Mouse (Mus musculus) liver, adult 2 months (tissue): ENCODE results near the gene Mbnl1. TPM values are rescaled to one million over a fixed set of nuclear protein-coding genes. Genes with fewer than 3 reads are reported as not detected.

Experiments used
- DNase-seq: peaks from one replicate; pipeline ENCODE4 v3.0.0-alpha.2; 2011; ENCODE audit warnings: low read depth, low spot score; ENCODE audit errors: extremely low read depth
- H3K27ac ChIP-seq: fragments of 200-500 bp; replicated peaks from 2 replicates; pipeline ENCODE4 v1.5.1; 2012; ENCODE audit warnings: low read depth, mild to moderate bottlenecking, control low read depth, inconsistent platforms, low read length; ENCODE audit not compliant: insufficient read depth
- H3K27me3 ChIP-seq: fragments of 200-500 bp; 2 replicates; pipeline ENCODE4 v1.6.1; 2012; ENCODE audit warnings: mild to moderate bottlenecking, moderate library complexity, low read length, inconsistent platforms; ENCODE audit not compliant: control insufficient read depth, insufficient read depth
- H3K36me3 ChIP-seq: fragments of 200-500 bp; 2 replicates; pipeline ENCODE4 v1.6.1; 2012; ENCODE audit warnings: low read length, inconsistent platforms; ENCODE audit not compliant: control insufficient read depth, insufficient read depth
- H3K4me1 ChIP-seq: fragments of 200-500 bp; 2 replicates; pipeline ENCODE4 v1.6.1; 2011; ENCODE audit warnings: low read length; ENCODE audit not compliant: control insufficient read depth, insufficient read depth
- H3K4me3 ChIP-seq: fragments of 200-500 bp; 2 replicates; pipeline ENCODE4 v1.5.1; 2011; ENCODE audit warnings: low read depth, mild to moderate bottlenecking, control low read depth, low read length, moderate library complexity; ENCODE audit not compliant: insufficient read depth
- H3K79me2 ChIP-seq: fragments of 200-500 bp; 2 replicates; pipeline ENCODE4 v1.6.1; 2012; ENCODE audit warnings: inconsistent platforms, mild to moderate bottlenecking, low read length, moderate library complexity; ENCODE audit not compliant: control insufficient read depth, insufficient read depth
- H3K9ac ChIP-seq: fragments of 200-500 bp; 2 replicates; pipeline ENCODE4 v1.6.1; 2012; ENCODE audit warnings: low read depth, mild to moderate bottlenecking, control low read depth, inconsistent platforms, low read length
- CTCF ChIP-seq: fragments of 200-500 bp; IDR thresholded peaks from 2 replicates; pipeline ENCODE4 v1.5.1; 2011; ENCODE audit warnings: low read depth, low read length, control low read depth
- POLR2A ChIP-seq: fragments of 200-500 bp; IDR thresholded peaks from 2 replicates; pipeline ENCODE4 v1.6.1; 2011; ENCODE audit warnings: low read length, control low read depth; ENCODE audit not compliant: insufficient read depth; ENCODE audit errors: extremely low read depth
- WGBS: fragments of 180-500 bp; shearing (Covaris S2); methylation state at CpG from one replicate; pipeline ENCODE4 v1.1.7; 2018; 5-methylcytosine and 5-hydroxymethylcytosine counted together
- polyA plus RNA-seq: library from polyadenylated mRNA; depleted of rRNA; stranded (reverse); fragments of >200 nt; gene quantifications from 2 replicates; pipeline ENCODE4 v1.2.3, GENCODE M21; 2012
- total RNA-seq: library from RNA; depleted of rRNA; stranded (reverse); fragments of >200 nt; gene quantifications from 2 replicates; pipeline ENCODE4 v1.2.3, GENCODE M21; 2014

The Mbnl1 gene
- total and polyA plus RNA-seq, 2 experiments, result 27.3 to 111 TPM

DNA sequence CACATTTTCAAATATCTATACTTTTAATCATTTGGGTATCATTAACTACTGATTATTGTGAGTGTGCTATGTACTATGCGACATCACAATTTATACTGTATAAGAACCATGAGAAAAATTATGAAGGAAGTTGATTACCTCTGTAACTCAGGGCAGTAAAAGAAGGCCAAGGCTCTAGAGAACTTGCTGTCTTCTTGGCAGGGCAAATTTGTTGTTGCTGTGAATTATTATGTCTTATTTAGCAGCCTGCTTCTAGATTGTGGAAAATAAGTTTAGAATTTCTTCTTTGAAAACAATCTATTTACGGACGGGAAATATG is 2.0 kb downstream of the Mbnl1 start:
- DNase-seq, result no peak
- no peak overlapping the region for H3K27ac ChIP-seq
- no peak overlapping the region; the same call in 1 of the 2 replicates for H3K4me3 ChIP-seq
- no peaks in the 10 kb centered on the region for H3K4me1 ChIP-seq
- no peak overlapping the region for H3K9ac ChIP-seq
- no peak for TF ChIP-seq CTCF
- TF ChIP-seq POLR2A, result no peak
- H3K27me3 ChIP-seq, result no peaks in the 10 kb centered on the region
- no peaks in the 10 kb centered on the region for H3K79me2 ChIP-seq
- H3K36me3 ChIP-seq, result no peaks in the 10 kb centered on the region
- 87% methylated on average over 3 of the region's 3 CpGs for WGBS

GRCm38 (mm10) chr3:60475055-60475454 is 2.4 kb downstream of the Mbnl1 start:
- no peaks in the 10 kb centered on the region for H3K4me1 ChIP-seq
- no peak overlapping the region for H3K27ac ChIP-seq
- WGBS, result 90% methylated on average over 2 of the region's 2 CpGs
- no peak for TF ChIP-seq CTCF
- no peak for TF ChIP-seq POLR2A
- no peaks in the 10 kb centered on the region for H3K27me3 ChIP-seq
- H3K36me3 ChIP-seq, result no peaks in the 10 kb centered on the region
- DNase-seq, result no peak
- no peaks in the 10 kb centered on the region for H3K79me2 ChIP-seq
- peak overlapping the region; percentile 40; the same call in 1 of the 2 replicates for H3K4me3 ChIP-seq
- H3K9ac ChIP-seq, result no peak overlapping the region

DNA sequence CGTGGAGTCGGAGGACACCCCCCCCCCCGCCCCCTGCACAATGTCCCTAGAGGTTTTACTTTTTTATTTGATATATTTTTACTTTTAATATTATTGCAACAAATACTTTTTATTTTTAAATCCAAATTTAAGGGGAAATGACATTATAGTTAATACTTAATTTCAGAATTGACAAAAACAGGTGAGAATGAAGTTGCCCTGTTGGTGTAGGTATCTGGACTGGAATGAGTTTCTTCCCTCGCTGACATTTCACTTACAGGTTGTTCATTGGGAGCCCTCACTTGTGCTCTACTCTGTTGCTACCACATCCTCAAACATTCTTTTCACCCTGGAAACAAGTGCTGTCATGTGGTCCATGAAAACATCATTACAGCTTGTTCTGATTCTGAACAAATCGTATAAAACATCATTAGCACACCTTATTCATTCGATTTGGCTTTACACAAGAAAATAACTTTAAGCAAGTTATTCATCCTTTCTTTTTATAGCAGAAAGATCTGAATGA is 4.2 kb downstream of the Mbnl1 start:
- no peak for TF ChIP-seq POLR2A
- TF ChIP-seq CTCF, result no peak
- no peaks in the 10 kb centered on the region for H3K4me1 ChIP-seq
- 90% methylated on average over 6 of the region's 6 CpGs for WGBS

GRCm38 (mm10) chr3:60478433-60478832 is 5.8 kb downstream of the Mbnl1 start:
- Histone ChIP-seq H3K27me3 (no peaks in the 10 kb centered on the region), H3K4me1 (no peaks in the 10 kb centered on the region), H3K27ac (no peak overlapping the region), H3K36me3 (no peaks in the 10 kb centered on the region), H3K4me3 (no peak overlapping the region), H3K9ac (no peak overlapping the region), H3K79me2 (no peaks in the 10 kb centered on the region)
- no peak for DNase-seq
- TF ChIP-seq CTCF (no peak), POLR2A (no peak)
- 66% methylated on average over 2 of the region's 2 CpGs for WGBS

More for the DNA sequence above, 4.2 kb downstream of the Mbnl1 start:
- Histone ChIP-seq H3K27me3 (no peaks in the 10 kb centered on the region), H3K27ac (no peak overlapping the region), H3K9ac (no peak overlapping the region), H3K79me2 (no peaks in the 10 kb centered on the region), H3K4me3 (no peak overlapping the region), H3K36me3 (no peaks in the 10 kb centered on the region)
- no peak for DNase-seq

DNA sequence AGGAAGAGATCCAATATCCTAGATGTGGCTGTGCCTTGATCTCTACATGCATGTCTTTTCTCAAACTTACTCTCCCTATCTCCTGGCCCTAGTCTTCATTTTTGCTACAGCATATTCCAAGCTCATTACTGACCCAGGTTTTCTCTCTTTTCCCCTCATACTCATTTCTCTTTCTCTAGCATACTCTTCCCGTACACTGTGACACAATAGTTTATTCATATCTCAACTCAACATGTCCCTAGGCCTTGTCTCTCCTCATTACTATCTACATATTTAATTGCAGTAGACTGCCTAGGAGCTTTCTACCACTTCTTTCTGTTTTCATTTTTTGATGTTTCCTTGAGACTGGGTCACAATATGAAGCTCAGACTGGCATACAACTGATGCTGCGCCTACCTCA is 8.1 kb downstream of the Mbnl1 start:
- no peak for TF ChIP-seq POLR2A
- no peak for TF ChIP-seq CTCF
- Histone ChIP-seq H3K4me1 (no peaks in the 10 kb centered on the region; the same call in 1 of the 2 replicates), H3K27me3 (no peaks in the 10 kb centered on the region), H3K79me2 (no peaks in the 10 kb centered on the region), H3K9ac (no peak overlapping the region), H3K27ac (no peak overlapping the region), H3K4me3 (no peak overlapping the region), H3K36me3 (no peaks in the 10 kb centered on the region)
- 91% methylated on average over 2 of the region's 2 CpGs for WGBS
- no peak for DNase-seq

- H3K4me1 ChIP-seq, result peaks cover 3% of the 10 kb centered on the region; the same call in 1 of the 2 replicates
- no peak overlapping the region for H3K4me3 ChIP-seq
- no peaks in the 10 kb centered on the region for H3K27me3 ChIP-seq
- H3K79me2 ChIP-seq, result no peaks in the 10 kb centered on the region
- no peak overlapping the region for H3K9ac ChIP-seq
- WGBS, result 85% methylated on average over 2 of the region's 2 CpGs
- no peaks in the 10 kb centered on the region for H3K36me3 ChIP-seq
- DNase-seq, result no peak
- H3K27ac ChIP-seq, result no peak overlapping the region
- no peak for TF ChIP-seq CTCF
- no peak for TF ChIP-seq POLR2A
Observed at GRCm38 (mm10) chr3:60481740-60482399, 9.2 kb downstream of the Mbnl1 start.
